Mouse (Mus musculus) CH12.LX (cell line): ENCODE data around the gene Dusp22. TPM values are rescaled to one million over a fixed set of nuclear protein-coding genes. Genes with fewer than 3 reads are reported as not detected.

Experiments
- DNase-seq: peaks from one replicate; pipeline ENCODE4 v3.0.0-alpha.2; 2013; ENCODE audit errors: extremely low read depth
- H3K27ac ChIP-seq: 2 replicates; pipeline ENCODE4 v1.5.1; 2012; ENCODE audit warnings: low read depth, mild to moderate bottlenecking, control low read depth, moderate library complexity; ENCODE audit not compliant: insufficient read depth
- H3K27me3 ChIP-seq: replicated peaks from 2 replicates; pipeline ENCODE3; 2012; ENCODE audit warnings: inconsistent platforms
- H3K36me3 ChIP-seq, 2 experiments: replicated peaks in 1 of 2; 2 replicates each; pipeline versions ENCODE3 to v1.6.1; 2012; ENCODE audit warnings: inconsistent platforms in 1 of 2, low read length in 1 of 2, mild to moderate bottlenecking in 1 of 2, mixed read lengths in 1 of 2, moderate library complexity in 1 of 2; ENCODE audit not compliant: control insufficient read depth in 1 of 2, insufficient read depth in 1 of 2
- H3K4me1 ChIP-seq, 2 experiments: 2 replicates each; pipeline ENCODE4 v1.6.1; 2012; ENCODE audit warnings: inconsistent platforms in 1 of 2, moderate library complexity in 1 of 2; ENCODE audit not compliant: insufficient read depth in 2 of 2, control insufficient read depth in 1 of 2
- H3K4me2 ChIP-seq: 2 replicates; pipeline ENCODE4 v1.6.1; 2012; ENCODE audit warnings: low read depth, mild to moderate bottlenecking, control low read depth; ENCODE audit not compliant: poor library complexity, insufficient read depth, severe bottlenecking
- H3K4me3 ChIP-seq, 3 experiments: fragments of 150-350 bp in 1 of 3; sonication (generic) in 1 of 3; replicated peaks in 1 of 3; 2 replicates each; pipeline versions ENCODE3 to v1.5.1; 2011 to 2012; ENCODE audit warnings: low read depth in 2 of 3, low read length in 2 of 3, mild to moderate bottlenecking in 2 of 3, moderate library complexity in 2 of 3, control low read depth in 1 of 3, improper control_type of control experiment in 1 of 3, inconsistent platforms in 1 of 3, mixed read lengths in 1 of 3; ENCODE audit not compliant: poor library complexity in 1 of 3
- H3K79me2 ChIP-seq: replicated peaks from 2 replicates; pipeline ENCODE4 v1.6.1; 2012; ENCODE audit warnings: mild to moderate bottlenecking, moderate library complexity; ENCODE audit not compliant: control insufficient read depth, poor library complexity, insufficient read depth, severe bottlenecking; ENCODE audit errors: extremely low read depth
- H3K9ac ChIP-seq: 2 replicates; pipeline ENCODE4 v1.6.1; 2012; ENCODE audit warnings: low read depth, mild to moderate bottlenecking, control low read depth, moderate library complexity; ENCODE audit not compliant: insufficient read depth
- H3K9me3 ChIP-seq: replicated peaks from 2 replicates; pipeline ENCODE3; 2012; ENCODE audit warnings: low read length, inconsistent platforms, mixed read lengths
- CHD1 ChIP-seq: IDR thresholded peaks from 2 replicates; pipeline ENCODE4 v1.6.1; 2012; ENCODE audit warnings: low read depth, low read length, improper control_type of control experiment, inconsistent platforms
- CHD2 ChIP-seq: IDR thresholded peaks from 2 replicates; pipeline ENCODE4 v1.6.1; 2011; ENCODE audit warnings: low read length, improper control_type of control experiment
- CTCF ChIP-seq, 2 experiments: IDR thresholded peaks in 1 of 2; conservative IDR thresholded peaks in 1 of 2; 2 replicates each; pipeline ENCODE4 v1.5.1; 2011 to 2012; ENCODE audit warnings: low read depth in 2 of 2, low read length in 2 of 2, improper control_type of control experiment in 1 of 2, inconsistent platforms in 1 of 2, mild to moderate bottlenecking in 1 of 2, moderate library complexity in 1 of 2
- ELF1 ChIP-seq: IDR thresholded peaks from 2 replicates; pipeline ENCODE4 v1.6.1; 2014; ENCODE audit warnings: low read depth, mild to moderate bottlenecking, inconsistent platforms, low read length, improper control_type of control experiment
- EP300 ChIP-seq: IDR thresholded peaks from 2 replicates; pipeline ENCODE4 v1.6.1; 2011; ENCODE audit warnings: low read length, improper control_type of control experiment
- ETS1 ChIP-seq: conservative IDR thresholded peaks from 2 replicates; pipeline ENCODE4 v1.6.1; 2012; ENCODE audit warnings: low read depth, mild to moderate bottlenecking, inconsistent platforms, low read length, improper control_type of control experiment, moderate library complexity
- HCFC1 ChIP-seq: IDR thresholded peaks from 2 replicates; pipeline ENCODE4 v1.6.1; 2012; ENCODE audit warnings: low read depth, mild to moderate bottlenecking, inconsistent platforms, low read length, improper control_type of control experiment
- JUND ChIP-seq: conservative IDR thresholded peaks from 2 replicates; pipeline ENCODE4 v1.6.1; 2011; ENCODE audit warnings: low read depth, low read length, improper control_type of control experiment
- KAT2A ChIP-seq: IDR thresholded peaks from 2 replicates; pipeline ENCODE4 v1.6.1; 2012; ENCODE audit warnings: low read length, improper control_type of control experiment, inconsistent platforms; ENCODE audit not compliant: insufficient replicate concordance
- MAFK ChIP-seq: IDR thresholded peaks from 2 replicates; pipeline ENCODE4 v1.6.1; 2011; ENCODE audit warnings: low read length, improper control_type of control experiment; ENCODE audit not compliant: insufficient replicate concordance
- MAX ChIP-seq: IDR thresholded peaks from 2 replicates; pipeline ENCODE4 v1.6.1; 2011; ENCODE audit warnings: low read length, improper control_type of control experiment
- MAZ ChIP-seq: IDR thresholded peaks from 2 replicates; pipeline ENCODE4 v1.6.1; 2012; ENCODE audit warnings: low read depth, mild to moderate bottlenecking, inconsistent platforms, low read length, improper control_type of control experiment, moderate library complexity
- MEF2A ChIP-seq: IDR thresholded peaks from 2 replicates; pipeline ENCODE4 v1.6.1; 2014; ENCODE audit warnings: low read depth, mild to moderate bottlenecking, inconsistent platforms, low read length, improper control_type of control experiment, borderline replicate concordance
- MXI1 ChIP-seq: IDR thresholded peaks from 2 replicates; pipeline ENCODE4 v1.6.1; 2011; ENCODE audit warnings: mild to moderate bottlenecking, low read depth, low read length, improper control_type of control experiment
- MYC ChIP-seq: IDR thresholded peaks from 2 replicates; pipeline ENCODE4 v1.6.1; 2011; ENCODE audit warnings: low read depth, mild to moderate bottlenecking, improper control_type of control experiment, low read length
- NRF1 ChIP-seq: IDR thresholded peaks from 2 replicates; pipeline ENCODE4 v1.6.1; 2014; ENCODE audit warnings: low read depth, mild to moderate bottlenecking, inconsistent platforms, low read length, improper control_type of control experiment, moderate library complexity
- POLR2A ChIP-seq: IDR thresholded peaks from 2 replicates; pipeline ENCODE4 v1.6.1; 2011; ENCODE audit warnings: low read depth, mild to moderate bottlenecking, improper control_type of control experiment, low read length
- POLR2AphosphoS2 ChIP-seq: IDR thresholded peaks from 2 replicates; pipeline ENCODE4 v1.6.1; 2011; ENCODE audit warnings: low read depth, low read length, improper control_type of control experiment
- RAD21 ChIP-seq: IDR thresholded peaks from 2 replicates; pipeline ENCODE4 v1.6.1; 2011; ENCODE audit warnings: low read depth, mild to moderate bottlenecking, low read length, improper control_type of control experiment, moderate library complexity
- RCOR1 ChIP-seq: conservative IDR thresholded peaks from 2 replicates; pipeline ENCODE4 v1.6.1; 2012; ENCODE audit warnings: low read depth, mild to moderate bottlenecking, inconsistent platforms, low read length, improper control_type of control experiment
- SIN3A ChIP-seq: IDR thresholded peaks from 2 replicates; pipeline ENCODE4 v1.6.1; 2012; ENCODE audit warnings: low read length, improper control_type of control experiment, inconsistent platforms
- SMC3 ChIP-seq: IDR thresholded peaks from 2 replicates; pipeline ENCODE4 v1.6.1; 2011; ENCODE audit warnings: low read depth, low read length, improper control_type of control experiment
- TBP ChIP-seq: conservative IDR thresholded peaks from 2 replicates; pipeline ENCODE4 v1.6.1; 2011; ENCODE audit warnings: low read depth, low read length, improper control_type of control experiment
- TCF12 ChIP-seq: IDR thresholded peaks from 2 replicates; pipeline ENCODE4 v1.6.1; 2014; ENCODE audit warnings: low read depth, mild to moderate bottlenecking, inconsistent platforms, low read length, improper control_type of control experiment
- UBTF ChIP-seq: IDR thresholded peaks from 2 replicates; pipeline ENCODE4 v1.6.1; 2012; ENCODE audit warnings: low read depth, mild to moderate bottlenecking, inconsistent platforms, low read length, improper control_type of control experiment, moderate library complexity
- USF1 ChIP-seq: IDR thresholded peaks from 2 replicates; pipeline ENCODE4 v1.6.1; 2014; ENCODE audit warnings: low read depth, mild to moderate bottlenecking, inconsistent platforms, low read length, improper control_type of control experiment
- USF2 ChIP-seq: conservative IDR thresholded peaks from 2 replicates; pipeline ENCODE4 v1.6.1; 2011; ENCODE audit warnings: low read depth, low read length, improper control_type of control experiment
- ZKSCAN1 ChIP-seq: IDR thresholded peaks from 2 replicates; pipeline ENCODE4 v1.6.1; 2012; ENCODE audit warnings: low read depth, inconsistent platforms, low read length, improper control_type of control experiment, borderline replicate concordance
- ZMIZ1 ChIP-seq: IDR thresholded peaks from 2 replicates; pipeline ENCODE4 v1.6.1; 2012; ENCODE audit warnings: low read depth, mild to moderate bottlenecking, inconsistent platforms, low read length, improper control_type of control experiment
- ZNF384 ChIP-seq: IDR thresholded peaks from 2 replicates; pipeline ENCODE4 v1.6.1; 2012; ENCODE audit warnings: low read depth, low read length, improper control_type of control experiment, inconsistent platforms
- dilution Hi-C: fragments of 300-500 bp; cut with MboI; formaldehyde crosslinking; loops from 2 replicates; pipeline ENCODE4 v1.14.3; 2020; ENCODE audit warnings: low sequenced_read_pairs; ENCODE audit not compliant: extremely low pct_unique_long_range_greater_than_20kb, extremely low pct_ligation_motif_present
- in situ Hi-C: fragments of 300-500 bp; cut with MboI; formaldehyde crosslinking; loops from 3 replicates; pipeline ENCODE4 v1.14.3; 2019; ENCODE audit warnings: low sequenced_read_pairs, low pct_ligation_motif_present, low pct_unique_long_range_greater_than_20kb, mixed read lengths
- polyA plus RNA-seq: library from polyadenylated mRNA; unstranded; fragments of >175 nt; gene quantifications from 2 replicates; pipeline ENCODE4 v1.2.1, GENCODE M21; 2012; ENCODE audit warnings: low read depth; ENCODE audit not compliant: insufficient read length
- total RNA-seq, 2 experiments: library from RNA; depleted of rRNA; stranded (reverse); fragments of 300-350 nt in 1 of 2; fragments of >200 nt in 1 of 2; gene quantifications; 2 replicates each; pipeline ENCODE4 v1.2.3; 2012 to 2014

Gene Dusp22
- total and polyA plus RNA-seq, 3 experiments: 18.0 to 28.7 (median 22.5) TPM

- TF ChIP-seq ZKSCAN1: no peak
These were observed 31.4 kb upstream of the Dusp22 start (continued) for GRCm38 (mm10) chr13:30628195-30629048.

GRCm38 (mm10) chr13:30629794-30630410 lies 29.9 kb upstream of the Dusp22 start:
- Histone ChIP-seq H3K4me1 (peaks cover 18 to 77% of the 10 kb centered on the region in 2 experiments), H3K4me3 (peak overlapping the region in 1 of 3 experiments; percentile 5), H3K79me2 (no peaks in the 10 kb centered on the region; the same call in 1 of the 2 replicates), H3K27ac (peak overlapping the region; percentile 86), H3K4me2 (peak overlapping the region; percentile 59), H3K27me3 (no peaks in the 10 kb centered on the region), H3K36me3 (no peaks in the 10 kb centered on the region), H3K9ac (peak overlapping the region; percentile 40), H3K9me3 (peaks cover 2% of the 10 kb centered on the region)
- in situ Hi-C loops (no loop called here), dilution Hi-C loops (no loop called here)
- no peak for DNase-seq
- TF ChIP-seq SIN3A: peak; percentile 9; the same call in 1 of the 2 replicates
- TF ChIP-seq RCOR1: no peak
- TF ChIP-seq MYC: peak; percentile 63; the same call in 1 of the 2 replicates
- TF ChIP-seq MAFK: no peak
- no peak for TF ChIP-seq CHD1
- TF ChIP-seq RAD21: no peak
- peak; percentile 42; the same call in 1 of the 2 replicates for TF ChIP-seq TCF12
- no peak for TF ChIP-seq USF1
- TF ChIP-seq MAX: no peak; the same call in 1 of the 2 replicates
- no peak for TF ChIP-seq MAZ
- TF ChIP-seq ELF1: peak; percentile 54; the same call in 1 of the 2 replicates
- peak; percentile 54 for TF ChIP-seq POLR2A
- peak; percentile 79 for TF ChIP-seq ZMIZ1
- TF ChIP-seq CTCF (conservative IDR thresholded peaks at IDR 0.05 in 1 of 2, IDR thresholded peaks at IDR 0.05 in 1 of 2; ENCODE audit: low read depth in 2 of 2, low read length in 2 of 2): no peak
- TF ChIP-seq HCFC1: no peak
- TF ChIP-seq ZKSCAN1: no peak
- no peak for TF ChIP-seq MEF2A
- TF ChIP-seq JUND: no peak
- TF ChIP-seq SMC3: no peak; the same call in 1 of the 2 replicates
- TF ChIP-seq USF2: 0 out of 2 replicates have a peak, but pooled peaks have one; percentile 8
- TF ChIP-seq TBP: peak; percentile 64; the same call in 1 of the 2 replicates
- TF ChIP-seq NRF1: no peak
- no peak for TF ChIP-seq UBTF
- TF ChIP-seq MXI1: 0 out of 2 replicates have a peak, but pooled peaks have one; percentile 0
- no peak for TF ChIP-seq KAT2A
- TF ChIP-seq ZNF384: peak; percentile 19; the same call in 1 of the 2 replicates
- peak; percentile 36; the same call in 1 of the 2 replicates for TF ChIP-seq EP300
- peak; percentile 18; the same call in 1 of the 2 replicates for TF ChIP-seq ETS1
- no peak; the same call in 1 of the 2 replicates for TF ChIP-seq CHD2
- TF ChIP-seq POLR2AphosphoS2: no peak
- TF ChIP-seq, all 38 proteins: peak for 12
